Mouse (Mus musculus) T-helper 1 cell (primary cell): ENCODE measurements around the gene Dgke.
"Not testable (repeated sequence)": the region's sequence is repeated elsewhere in the genome, so short reads cannot be mapped to it uniquely, and the experiment has no call there.

Source experiments
- in situ Hi-C: fragments of 300-600 bp; cut with MboI, MseI; formaldehyde crosslinking; loops from one replicate; pipeline ENCODE4 v1.15.1; 2025; ENCODE audit warnings: high pct_unique_total_duplicates

Gene Dgke

GRCm38 (mm10) chr11:89074783-89075413 is 8.2 kb upstream of the Dgke start:
- in situ Hi-C loops, result no loop called here

DNA sequence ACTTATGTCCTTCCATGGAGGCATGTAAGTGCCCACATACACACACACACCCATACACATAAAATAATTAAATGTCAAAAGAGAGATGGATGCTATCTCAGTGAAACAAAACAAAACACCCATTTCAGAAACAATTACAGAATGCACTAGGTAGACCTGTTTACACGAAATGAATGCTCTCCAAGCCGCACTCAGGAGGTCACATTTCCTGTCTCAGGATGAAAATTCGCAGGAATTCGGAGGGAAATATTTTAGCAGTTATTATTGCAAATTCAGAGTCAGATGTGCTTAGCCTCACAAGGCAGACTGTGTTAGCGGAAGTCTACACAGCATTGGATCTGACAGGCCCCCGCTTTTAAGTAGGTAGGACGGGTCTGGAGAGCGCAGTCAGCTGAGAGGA is 6.9 kb upstream of the Dgke start, which contains the start of gene Gm525:
TSS of gene Gm525 (plus strand) at position 301 of the 400 bp plus-strand sequence.
- in situ Hi-C loops, result no loop called here

DNA sequence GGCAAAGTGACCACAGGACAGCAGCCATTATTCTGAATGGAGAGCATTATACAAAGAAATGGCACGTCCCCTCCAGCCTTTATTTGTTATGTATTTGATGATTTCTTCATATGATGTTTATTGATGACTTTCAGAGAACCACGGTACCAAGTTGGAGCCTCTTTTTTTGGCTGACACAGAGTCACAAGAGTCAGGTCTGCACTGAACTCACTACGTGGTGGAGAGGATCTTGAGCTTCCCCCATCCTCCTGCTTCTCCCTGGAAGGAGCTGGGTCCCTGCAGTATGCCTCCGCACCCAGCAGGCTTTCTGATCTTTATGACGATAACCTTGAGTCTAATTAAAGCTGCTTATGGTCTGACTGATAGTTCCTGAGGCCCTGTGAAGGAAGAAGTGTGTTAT is 4.9 kb upstream of the Dgke start:
- in situ Hi-C loops, result no loop called here

GRCm38 (mm10) chr11:89069303-89069702 is 2.7 kb upstream of the Dgke start:
- in situ Hi-C loops, result no loop called here

GRCm38 (mm10) chr11:89068649-89069048 is 2.0 kb upstream of the Dgke start:
- in situ Hi-C loops, result no loop called here

- in situ Hi-C loops, result no loop called here
These were observed 1.3 kb upstream of the Dgke start for GRCm38 (mm10) chr11:89067871-89068490.

DNA sequence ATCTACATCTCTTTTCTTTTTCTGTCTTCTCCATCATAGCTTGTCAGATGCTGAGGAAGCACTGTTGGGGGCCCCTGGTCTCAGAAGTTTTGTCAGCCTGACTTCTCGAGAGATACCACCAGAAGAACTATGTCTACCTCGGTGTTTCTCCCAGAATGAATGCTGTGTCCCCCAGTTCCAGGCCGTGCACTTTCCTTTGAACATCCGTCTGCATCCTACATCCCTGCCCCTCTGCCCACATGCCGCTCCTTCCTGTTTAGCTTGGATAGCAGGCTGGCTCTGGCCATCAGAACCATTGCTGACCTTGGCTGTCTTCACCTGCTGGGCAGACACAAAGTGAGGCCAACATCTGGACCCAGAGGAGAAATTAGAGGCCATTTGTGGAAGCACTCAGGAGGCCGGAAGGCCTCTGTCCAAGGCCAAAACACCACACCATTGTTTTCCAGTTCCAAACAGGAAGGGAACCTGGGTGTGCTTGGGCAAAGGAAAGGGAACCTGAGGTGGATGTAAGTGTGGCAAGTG is 712 bp upstream of the Dgke start:
- in situ Hi-C loops, result no loop called here

DNA sequence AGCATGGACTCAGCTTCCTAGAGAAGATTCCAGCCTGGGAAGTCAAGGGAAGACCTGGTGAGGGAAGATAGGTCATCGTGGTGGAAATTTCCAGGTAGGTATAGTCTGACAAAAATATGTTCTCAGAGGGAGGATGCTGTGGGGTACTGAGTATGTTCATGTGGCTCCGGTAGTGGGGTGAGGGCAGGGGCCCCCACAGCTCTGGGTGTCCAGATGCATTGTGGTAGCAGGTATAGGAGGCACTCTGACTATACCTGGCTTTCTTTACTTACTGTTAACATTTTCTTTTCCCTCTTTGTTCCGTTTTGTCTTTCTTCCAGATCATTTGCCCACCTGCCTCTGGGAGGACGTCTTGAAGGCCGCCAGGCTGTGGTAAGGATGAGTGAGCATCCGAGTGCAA is 524 bp downstream of the Dgke start:
- in situ Hi-C loops, result no loop called here

DNA sequence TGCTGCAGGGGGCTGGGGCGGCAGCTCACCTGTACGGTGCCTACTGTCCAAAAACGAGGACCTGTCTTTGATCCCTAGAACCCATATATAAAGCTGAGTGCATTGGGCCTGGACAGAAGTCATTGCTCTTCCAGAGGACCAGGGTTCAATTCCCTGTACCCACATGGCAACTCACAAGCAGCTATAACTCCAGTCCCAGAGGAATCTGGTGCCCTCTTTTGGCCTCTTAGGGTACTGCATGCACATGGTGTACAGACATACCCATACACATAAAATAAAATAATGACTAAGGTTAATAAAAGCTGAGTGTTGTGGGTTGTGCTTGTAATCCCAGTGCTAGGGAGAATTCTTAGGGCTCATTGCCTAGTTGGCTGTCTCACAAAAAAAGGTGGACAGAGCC is 1.4 kb downstream of the Dgke start:
- in situ Hi-C loops, result no loop called here

DNA sequence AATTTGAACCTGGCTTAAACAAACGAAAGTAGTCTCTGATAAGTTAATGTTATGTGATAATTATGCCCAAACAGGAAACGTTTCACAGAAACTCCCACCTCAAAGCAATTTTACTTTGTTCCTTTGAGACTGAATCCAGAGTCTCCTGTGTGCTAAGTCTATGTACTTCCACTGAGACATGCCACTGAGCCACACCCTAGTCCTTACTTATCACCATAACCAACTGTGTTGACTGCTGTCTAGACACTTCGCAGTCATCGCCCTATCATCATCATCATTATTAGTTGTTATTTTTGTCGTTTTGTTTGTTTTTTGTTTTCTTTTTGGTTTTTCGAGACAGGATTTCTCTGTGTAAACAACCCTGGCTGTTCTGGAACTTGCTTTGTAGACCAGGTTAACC is 2.3 kb downstream of the Dgke start:
- in situ Hi-C loops, result no loop called here

- in situ Hi-C loops, result no loop called here
These were observed 5.3 kb downstream of the Dgke start for GRCm38 (mm10) chr11:89061362-89061761.

- in situ Hi-C loops, result no loop called here
These were observed 6.1 kb downstream of the Dgke start for GRCm38 (mm10) chr11:89060423-89061089.

- in situ Hi-C loops, result no loop called here
These were observed 6.7 kb downstream of the Dgke start for GRCm38 (mm10) chr11:89059919-89060422.

DNA sequence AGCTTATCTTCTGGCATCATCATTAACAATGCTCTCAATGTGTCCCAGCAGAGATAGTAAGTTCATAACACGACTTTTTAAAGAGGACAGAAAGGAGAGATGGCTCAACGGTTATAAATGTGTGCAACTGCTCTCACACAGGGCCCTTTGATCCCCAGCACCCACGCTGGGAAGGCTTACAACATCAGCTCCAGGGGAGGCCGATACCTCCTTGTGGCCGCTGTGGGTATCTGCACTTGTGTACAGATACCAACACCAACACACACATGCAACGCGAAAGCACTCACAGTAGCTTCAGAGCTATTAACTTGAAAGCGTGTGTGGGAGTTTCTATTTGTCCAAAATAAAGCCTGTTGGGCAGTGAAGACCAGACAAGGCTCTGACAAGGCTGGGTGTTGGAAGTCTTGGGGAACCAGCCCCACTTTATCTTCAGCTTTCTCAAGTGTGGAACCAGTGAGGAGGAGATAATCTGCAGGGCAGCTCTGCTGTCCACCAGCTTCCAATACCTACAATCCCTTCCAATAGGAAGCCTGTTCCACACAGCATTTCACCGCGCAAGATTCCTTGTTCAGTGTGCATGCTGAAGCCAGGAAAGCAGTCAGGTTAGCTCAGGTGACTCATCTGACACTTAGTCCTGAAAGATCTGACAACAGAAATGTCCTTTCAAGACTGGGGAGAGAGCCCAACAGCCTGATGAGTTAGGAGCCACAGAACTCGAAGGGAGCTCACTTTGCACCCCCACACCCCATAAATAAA is 8.0 kb downstream of the Dgke start:
- in situ Hi-C loops, result no loop called here

DNA sequence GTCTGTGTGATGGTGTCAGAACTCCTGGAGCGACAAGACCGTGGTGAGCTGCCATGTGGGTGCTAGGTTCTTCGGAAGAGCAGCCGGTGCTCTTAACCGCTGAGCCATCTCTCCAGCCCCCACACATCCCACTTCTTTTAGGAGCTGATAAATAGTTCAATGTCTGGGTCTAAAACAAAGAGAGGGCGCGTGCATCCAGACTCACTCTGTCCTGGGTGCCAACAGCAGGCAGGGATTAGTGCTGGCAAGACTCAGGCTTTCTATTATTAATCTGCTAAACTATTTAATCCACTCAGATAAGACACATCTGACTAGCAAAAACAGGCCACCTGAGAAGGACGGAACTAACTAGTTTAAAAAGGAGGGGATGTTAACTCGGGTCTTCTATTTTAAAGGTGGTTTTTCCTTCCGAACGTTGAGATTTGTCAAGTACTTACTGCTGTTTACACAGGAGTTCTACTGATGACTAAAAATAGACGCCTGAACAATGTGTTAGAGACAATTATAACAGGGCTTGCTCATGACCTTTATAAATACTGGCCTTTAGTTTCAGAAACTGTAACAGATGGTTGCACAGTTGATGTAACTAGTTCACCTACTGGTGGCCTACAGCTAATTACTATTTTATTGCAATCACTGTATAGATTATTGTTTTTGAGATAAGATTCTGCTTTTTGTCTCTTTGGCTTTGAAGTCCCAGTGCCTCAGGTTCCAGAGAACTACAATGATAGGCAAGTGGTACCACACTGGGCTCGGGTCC is 10.5 kb downstream of the Dgke start:
- in situ Hi-C loops, result no loop called here

DNA sequence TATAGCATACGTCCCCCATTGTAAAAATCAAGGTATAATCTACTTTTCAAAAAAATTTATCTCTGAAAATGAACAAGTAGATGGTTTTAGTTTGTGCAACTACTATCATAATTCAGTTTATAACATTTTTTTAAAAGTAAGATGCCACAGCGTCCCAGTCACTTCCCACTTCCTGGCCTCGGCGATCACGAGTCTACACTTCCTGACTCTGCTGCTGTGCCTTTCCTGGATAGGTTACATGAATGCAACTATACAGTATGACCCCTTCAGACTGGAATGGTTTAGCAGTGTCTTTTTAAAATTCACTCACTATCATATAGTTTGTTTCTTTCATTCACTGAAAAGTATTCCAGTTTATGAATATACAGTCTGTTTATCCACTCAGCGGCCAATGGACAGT is 14.9 kb downstream of the Dgke start:
- in situ Hi-C loops, result no loop called here

GRCm38 (mm10) chr11:89046021-89046420 is 20.6 kb downstream of the Dgke start:
- in situ Hi-C loops, result no loop called here

GRCm38 (mm10) chr11:89045501-89045900 is 21.1 kb downstream of the Dgke start:
- in situ Hi-C loops, result not testable (repeated sequence)

- in situ Hi-C loops, result no loop called here
These were observed 23.6 kb downstream of the Dgke start for GRCm38 (mm10) chr11:89043046-89043445.

DNA sequence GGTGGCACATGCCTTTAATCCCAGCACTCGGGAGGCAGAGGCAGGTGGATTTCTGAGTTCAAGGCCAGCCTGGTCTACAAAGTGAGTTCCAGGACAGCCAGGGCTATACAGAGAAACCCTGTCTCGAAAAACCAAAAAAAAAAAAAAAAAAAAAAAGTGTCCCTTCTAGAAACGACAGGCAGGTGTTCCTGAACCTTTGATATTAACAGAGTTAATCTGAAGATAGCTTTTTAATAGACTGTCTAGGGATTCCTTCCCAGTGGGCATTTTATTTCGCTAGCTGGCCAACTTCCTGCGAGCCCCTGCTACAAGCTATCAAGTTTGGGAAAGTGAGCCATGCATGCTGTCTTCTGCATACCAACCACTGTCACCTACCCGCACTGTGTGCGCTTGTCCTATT is 25.6 kb downstream of the Dgke start:
- in situ Hi-C loops, result not testable (repeated sequence)

- in situ Hi-C loops, result no loop called here
These were observed 27.3 kb downstream of the Dgke start for GRCm38 (mm10) chr11:89039325-89039724.
